Mouse (Mus musculus) megakaryocyte, embryonic 14.5 days (primary cell): ENCODE data around the gene 4930519G04Rik.

ENCODE experiments used
- FLI1 ChIP-seq: IDR thresholded peaks from 2 replicates; pipeline ENCODE4 v1.6.1; 2012; ENCODE audit warnings: low read length, inconsistent platforms, mixed read lengths
- GATA1 ChIP-seq: IDR thresholded peaks from 3 replicates; pipeline ENCODE4 v1.6.1; 2012; ENCODE audit warnings: mixed read lengths, low read length, inconsistent platforms, borderline replicate concordance

DNA sequence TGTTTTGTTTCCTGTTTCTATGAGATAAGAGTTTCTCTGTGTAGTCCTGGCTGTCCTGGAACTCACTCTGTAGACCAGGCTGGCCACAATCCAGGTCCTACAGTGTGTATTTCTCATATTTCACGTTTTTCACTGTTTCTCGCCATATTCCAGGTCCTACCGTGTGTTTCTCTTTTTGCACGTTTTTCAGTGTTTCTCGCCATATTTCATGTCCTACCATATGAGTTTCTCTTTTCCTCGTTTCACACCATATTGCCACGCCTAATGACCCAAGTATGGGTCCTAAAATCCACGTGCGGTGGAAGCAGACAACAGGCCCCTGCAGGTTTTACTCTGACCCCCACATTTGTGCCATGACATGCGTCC lies 68.9 kb downstream of the 4930519G04Rik start:
- no peak for TF ChIP-seq GATA1
- no peak for TF ChIP-seq FLI1
